Mouse (Mus musculus) adrenal gland, adult 2 months (tissue): Measurements from ENCODE around the gene Olfr839-ps1. TPM values are rescaled to one million over a fixed set of nuclear protein-coding genes. Genes with fewer than 3 reads are reported as not detected.

ENCODE experiments used
- DNase-seq: peaks from one replicate; pipeline ENCODE4 v3.0.0; 2021
- long read RNA-seq: library from polyadenylated mRNA; stranded (forward); transcript quantifications from one replicate; pipeline ENCODE4 v2.0.0, GENCODE M21; 2021
- polyA plus RNA-seq: library from polyadenylated mRNA; depleted of rRNA; stranded (reverse); fragments of >200 nt; gene quantifications from 2 replicates; pipeline ENCODE4 v1.2.3, GENCODE M21; 2012; rRNA removed
- total RNA-seq, 2 experiments: library from RNA; stranded (reverse); gene quantifications; 2 replicates each; pipeline ENCODE4 v1.2.3; 2021

Olfr839-ps1 gene
- total RNA-seq (not detected), polyA plus RNA-seq (not detected in 2 replicates)
- long read RNA-seq, result 0 reads

- no peak for DNase-seq
Measured at GRCm38 (mm10) chr9:19177212-19177611, at the start of gene Olfr839-ps1. Gene Olfr839-ps1 (minus strand): TSS chr9:19177312.

GRCm38 (mm10) chr9:19136017-19136416, 41.1 kb downstream of the Olfr839-ps1 start, which contains the start of gene Olfr837:
Gene Olfr837 (plus strand): TSS chr9:19136317.
- DNase-seq, result no peak

GRCm38 (mm10) chr9:19120082-19120481, 57.0 kb downstream of the Olfr839-ps1 start, which contains the start of gene Olfr836:
Gene Olfr836 (plus strand): TSS chr9:19120382.
- no peak for DNase-seq

Other genes starting within 250 kb of the Olfr839-ps1 start
- gene Olfr832, start 240.2 kb downstream of the Olfr839-ps1 start, total RNA-seq, result not detected
- gene Olfr832, start 240.2 kb downstream of the Olfr839-ps1 start, polyA plus RNA-seq, result not detected in 2 replicates
- gene Olfr834, start 189.3 kb downstream of the Olfr839-ps1 start, total RNA-seq, result not detected
- gene Olfr834, start 189.3 kb downstream of the Olfr839-ps1 start, polyA plus RNA-seq, result not detected in 2 replicates
- not detected for gene Olfr835, start 144.6 kb downstream of the Olfr839-ps1 start, total RNA-seq
- not detected in 2 replicates for gene Olfr835, start 144.6 kb downstream of the Olfr839-ps1 start, polyA plus RNA-seq
- not detected for gene Olfr836, start 56.9 kb downstream of the Olfr839-ps1 start, total RNA-seq
- not detected in 2 replicates for gene Olfr836, start 56.9 kb downstream of the Olfr839-ps1 start, polyA plus RNA-seq
- gene Olfr837, start 41.0 kb downstream of the Olfr839-ps1 start, total RNA-seq, result not detected
- gene Olfr837, start 41.0 kb downstream of the Olfr839-ps1 start, polyA plus RNA-seq, result not detected in 2 replicates
- gene Olfr843, start 74.7 kb upstream of the Olfr839-ps1 start, total RNA-seq, result not detected
- gene Olfr843, start 74.7 kb upstream of the Olfr839-ps1 start, polyA plus RNA-seq, result not detected in 2 replicates
- gene Olfr844, start 139.0 kb upstream of the Olfr839-ps1 start, total RNA-seq, result not detected
- not detected in 2 replicates for gene Olfr844, start 139.0 kb upstream of the Olfr839-ps1 start, polyA plus RNA-seq
- not detected for gene Olfr845, start 159.1 kb upstream of the Olfr839-ps1 start, total RNA-seq
- gene Olfr845, start 159.1 kb upstream of the Olfr839-ps1 start, polyA plus RNA-seq, result not detected in 2 replicates
- gene Olfr846, start 186.7 kb upstream of the Olfr839-ps1 start, total RNA-seq, result not detected
- gene Olfr846, start 186.7 kb upstream of the Olfr839-ps1 start, polyA plus RNA-seq, result not detected in 2 replicates
- gene Olfr847, start 201.4 kb upstream of the Olfr839-ps1 start, total RNA-seq, result not detected
- gene Olfr847, start 201.4 kb upstream of the Olfr839-ps1 start, polyA plus RNA-seq, result not detected in 2 replicates